ENCODE assay signal across 11 mouse cellular contexts in the genomic region with DNA sequence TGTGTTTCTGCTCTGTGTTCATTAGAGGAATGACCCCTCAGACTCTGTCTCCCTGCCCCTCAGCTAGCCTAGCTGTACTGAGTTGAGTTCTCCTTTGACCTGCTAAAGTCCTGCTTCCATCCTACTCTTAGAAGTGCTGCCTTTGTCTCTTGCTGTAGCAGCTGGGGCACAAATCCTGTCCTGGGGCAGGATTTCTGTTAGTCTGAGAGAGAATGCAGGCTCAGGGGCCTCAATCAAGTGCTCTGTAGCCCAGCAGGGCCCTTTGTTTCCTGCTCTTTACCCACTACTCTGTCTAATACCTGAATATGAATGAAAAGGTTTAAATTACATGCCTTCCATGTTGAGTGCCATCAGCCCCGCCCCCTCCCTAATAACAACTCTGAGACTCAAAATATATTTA. TPM values are rescaled to one million over a fixed set of nuclear protein-coding genes. Genes with fewer than 3 reads are reported as not detected.
DNase-seq lines count a peak whose midpoint lies in the region; ATAC-seq and TF ChIP-seq lines count a peak whose summit lies in the region.
"Had no signal": no experiment of that assay in that cellular context is flagged by ENCODE, and none has a peak within 500 bp of the region (broad histone marks: within the 10 kb centered on the region; RNA-seq: fewer than 3 reads in every experiment).

No protein-coding gene starts in this region.

- DNase-seq in hindbrain, embryonic 10.5 days (ENCODE audit: low spot score): peak; percentile 41
- DNase-seq in embryo, embryonic 9.5 days (ENCODE audit: extremely low spot score): peak; percentile 20
- no peak for DNase-seq in left cerebral cortex, adult 2 months (ENCODE audit: extremely low spot score in 1 of 2, low spot score in 2 of 2)
- DNase-seq in thymus, postnatal 4 days: no peak
- DNase-seq: cerebellum, postnatal 36 days; right cerebral cortex, postnatal 25 days had no signal

- 61% methylated on average over 1 of the region's 1 CpGs for WGBS in hindbrain, embryonic 10.5 days
- 82% methylated on average over 1 of the region's 1 CpGs for WGBS in hindbrain, embryonic 16.5 days
- 11% methylated on average over 1 of the region's 1 CpGs for WGBS in forebrain, embryonic 15.5 days
- 19% methylated on average over 1 of the region's 1 CpGs for WGBS in midbrain, embryonic 16.5 days

- intact Hi-C loops in left cerebral cortex, adult 2 months (cut with DNase I): no loop called here

- H3K36me3 ChIP-seq in hindbrain, embryonic 10.5 days: peaks cover 34% of the 10 kb centered on the region
- H3K36me3 ChIP-seq in hindbrain, embryonic 16.5 days (ENCODE audit: control insufficient read depth, insufficient read depth, low read length): peaks cover 7% of the 10 kb centered on the region
- H3K36me3 ChIP-seq in forebrain, embryonic 15.5 days: peaks cover 12% of the 10 kb centered on the region; the same call in 1 of the 2 replicates
- no peaks in the 10 kb centered on the region for H3K36me3 ChIP-seq in midbrain, embryonic 16.5 days (ENCODE audit: control insufficient read depth, insufficient read depth, low read length)

- no peaks in the 10 kb centered on the region for H3K9me3 ChIP-seq in hindbrain, embryonic 10.5 days
- H3K9me3 ChIP-seq in hindbrain, embryonic 16.5 days (ENCODE audit: control insufficient read depth, low read length): no peaks in the 10 kb centered on the region
- no peaks in the 10 kb centered on the region for H3K9me3 ChIP-seq in forebrain, embryonic 15.5 days
- no peaks in the 10 kb centered on the region for H3K9me3 ChIP-seq in midbrain, embryonic 16.5 days (replicated peaks; ENCODE audit: control insufficient read depth, low read length, poor library complexity, severe bottlenecking)

- TF ChIP-seq CTCF in left cerebral cortex, adult 2 months (IDR thresholded peaks at IDR 0.05): no peak

- no peaks in the 10 kb centered on the region for H3K27me3 ChIP-seq in hindbrain, embryonic 10.5 days (ENCODE audit: insufficient read depth, poor library complexity, severe bottlenecking)
- H3K27me3 ChIP-seq in hindbrain, embryonic 16.5 days (replicated peaks; ENCODE audit: control insufficient read depth, insufficient read depth, low read length): no peaks in the 10 kb centered on the region
- H3K27me3 ChIP-seq in forebrain, embryonic 15.5 days: no peaks in the 10 kb centered on the region
- H3K27me3 ChIP-seq in midbrain, embryonic 16.5 days (ENCODE audit: control insufficient read depth, insufficient read depth, low read depth, low read length): no peaks in the 10 kb centered on the region

- ATAC-seq in hindbrain, embryonic 16.5 days: no peak
- peak; percentile 57 for ATAC-seq in forebrain, embryonic 15.5 days (replicated peaks)
- no peak for ATAC-seq in midbrain, embryonic 16.5 days
- ATAC-seq: activated CD4-positive, CD25-positive, alpha-beta regulatory T cell, adult 4 months; inflammation-experienced regulatory T-cells, adult 6 months had no signal

- H3K27ac ChIP-seq in hindbrain, embryonic 10.5 days: peak overlapping the region; percentile 86
- no peak overlapping the region for H3K27ac ChIP-seq in hindbrain, embryonic 16.5 days (ENCODE audit: low read depth, low read length)
- peak overlapping the region; percentile 63 for H3K27ac ChIP-seq in forebrain, embryonic 15.5 days (replicated peaks)
- H3K27ac ChIP-seq in midbrain, embryonic 16.5 days (ENCODE audit: low read length): peak overlapping the region; percentile 14; the same call in 1 of the 2 replicates
- no peak overlapping the region for H3K27ac ChIP-seq in left cerebral cortex, adult 2 months

- H3K4me3 ChIP-seq in hindbrain, embryonic 10.5 days: no peak overlapping the region
- H3K4me3 ChIP-seq in hindbrain, embryonic 16.5 days (ENCODE audit: low read length): no peak overlapping the region
- no peak overlapping the region for H3K4me3 ChIP-seq in forebrain, embryonic 15.5 days
- H3K4me3 ChIP-seq in midbrain, embryonic 16.5 days (ENCODE audit: low read depth, low read length): no peak overlapping the region
- no peak overlapping the region for H3K4me3 ChIP-seq in left cerebral cortex, adult 2 months

- H3K4me2 ChIP-seq in hindbrain, embryonic 16.5 days (ENCODE audit: low read length): no peak overlapping the region
- H3K4me2 ChIP-seq in forebrain, embryonic 15.5 days (replicated peaks): no peak overlapping the region
- H3K4me2 ChIP-seq in midbrain, embryonic 16.5 days (ENCODE audit: low read length): no peak overlapping the region

- peaks cover 32% of the 10 kb centered on the region for H3K4me1 ChIP-seq in hindbrain, embryonic 10.5 days (replicated peaks)
- no peaks in the 10 kb centered on the region; the same call in 1 of the 2 replicates for H3K4me1 ChIP-seq in hindbrain, embryonic 16.5 days (ENCODE audit: control insufficient read depth, insufficient read depth, low read depth, low read length)
- peaks cover 33% of the 10 kb centered on the region for H3K4me1 ChIP-seq in forebrain, embryonic 15.5 days
- peaks cover 13% of the 10 kb centered on the region for H3K4me1 ChIP-seq in midbrain, embryonic 16.5 days (ENCODE audit: control insufficient read depth, insufficient read depth, low read length)

- H3K9ac ChIP-seq in hindbrain, embryonic 16.5 days (ENCODE audit: low read depth, low read length): no peak overlapping the region
- no peak overlapping the region for H3K9ac ChIP-seq in forebrain, embryonic 15.5 days (replicated peaks)
- no peak overlapping the region for H3K9ac ChIP-seq in midbrain, embryonic 16.5 days (ENCODE audit: low read depth, low read length)

RNA-seq across cellular contexts. Expression of gene Klhl7, which starts 23.8 kb away (rescaled TPM):
- polyA plus RNA-seq in hindbrain, embryonic 10.5 days (2016; fragmentation: Nextera tagmentation; extraction: Ambion mirVana): 59.0 and 60.0 TPM in 2 replicates
- polyA plus RNA-seq in hindbrain, embryonic 16.5 days (2015; fragmentation: Nextera tagmentation; extraction: Ambion mirVana): 132 and 134 TPM in 2 replicates
- polyA plus RNA-seq in forebrain, embryonic 15.5 days (2015; fragmentation: Nextera tagmentation; extraction: Ambion mirVana): 196 and 205 TPM in 2 replicates
- 164 and 177 TPM in 2 replicates for polyA plus RNA-seq in midbrain, embryonic 16.5 days (2015; fragmentation: Nextera tagmentation; extraction: Ambion mirVana)
- total RNA-seq in left cerebral cortex, adult 2 months (2021): 10 to 100 TPM; 88.2 TPM

RNA-seq across cellular contexts. Expression of gene Nupl2, which starts 40.6 kb away (rescaled TPM):
- 18.4 and 21.0 TPM in 2 replicates for polyA plus RNA-seq in hindbrain, embryonic 10.5 days (2016; fragmentation: Nextera tagmentation; extraction: Ambion mirVana)
- polyA plus RNA-seq in hindbrain, embryonic 16.5 days (2015; fragmentation: Nextera tagmentation; extraction: Ambion mirVana): 11.9 and 13.5 TPM in 2 replicates
- 15.4 and 16.0 TPM in 2 replicates for polyA plus RNA-seq in forebrain, embryonic 15.5 days (2015; fragmentation: Nextera tagmentation; extraction: Ambion mirVana)
- 14.3 and 15.2 TPM in 2 replicates for polyA plus RNA-seq in midbrain, embryonic 16.5 days (2015; fragmentation: Nextera tagmentation; extraction: Ambion mirVana)
- total RNA-seq in left cerebral cortex, adult 2 months (2021): 10 to 100 TPM; 10.6 to 12.6 TPM

Comparison
In these comparisons a context has a peak if more than half of its experiments do, and no peak if none do; other contexts are left out.
1. H3K27ac ChIP-seq: peak in hindbrain, embryonic 10.5 days (single experiment), forebrain, embryonic 15.5 days (single experiment) and midbrain, embryonic 16.5 days (single experiment); none in hindbrain, embryonic 16.5 days (single experiment) and left cerebral cortex, adult 2 months (single experiment).
2. DNase-seq: peak in hindbrain, embryonic 10.5 days (single experiment) and embryo, embryonic 9.5 days (single experiment); none in left cerebral cortex, adult 2 months (0 of 2) and thymus, postnatal 4 days (single experiment).